Mouse (Mus musculus): ENCODE measurements around the gene Gcsam. TPM values are rescaled to one million over a fixed set of nuclear protein-coding genes. Genes with fewer than 3 reads are reported as not detected.

Gene Gcsam
- total and polyA plus RNA-seq, 2 experiments from 2014 or later, result not detected

DNA sequence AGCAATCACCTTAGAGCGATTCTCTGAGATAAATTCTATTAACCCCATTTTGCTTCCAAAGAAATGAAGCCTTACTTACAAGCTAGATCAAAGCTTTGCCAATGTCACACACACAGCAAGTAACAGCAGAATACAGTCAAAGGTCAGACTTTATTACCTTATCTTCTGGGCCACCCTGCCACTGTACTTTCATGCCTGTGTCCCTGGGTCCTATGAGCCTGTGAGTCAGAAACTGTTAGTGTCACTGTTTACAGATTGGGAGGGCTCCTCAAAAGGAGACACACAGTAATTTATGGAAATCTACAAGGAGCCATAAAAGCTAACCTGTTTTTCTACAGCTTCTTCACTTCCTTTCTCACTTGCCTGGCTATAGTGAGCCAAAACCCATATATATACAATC lies 48.1 kb downstream of the Gcsam start:
- ATAC-seq (no peak), DNase-seq (no peak)
- H3K9ac ChIP-seq, result no peak overlapping the region
- no peak overlapping the region for H3K4me3 ChIP-seq (ENCODE audit: low read depth, low read length)
- H3K9me3 ChIP-seq (ENCODE audit: low read length), result no peaks in the 10 kb centered on the region
- TF ChIP-seq CTCF (IDR thresholded peaks at IDR 0.05; ENCODE audit: low read depth), result no peak
- no peak overlapping the region for H3K4me2 ChIP-seq (ENCODE audit: low read depth)
- 89% methylated on average over 1 of the region's 1 CpGs for WGBS
- H3K4me1 ChIP-seq (ENCODE audit: insufficient read depth), result no peaks in the 10 kb centered on the region
- H3K27me3 ChIP-seq (ENCODE audit: insufficient read depth, low read length), result peaks cover 5% of the 10 kb centered on the region
- no peak overlapping the region for H3K27ac ChIP-seq (ENCODE audit: low read depth, low read length)
- H3K36me3 ChIP-seq (ENCODE audit: insufficient read depth), result no peaks in the 10 kb centered on the region

DNA sequence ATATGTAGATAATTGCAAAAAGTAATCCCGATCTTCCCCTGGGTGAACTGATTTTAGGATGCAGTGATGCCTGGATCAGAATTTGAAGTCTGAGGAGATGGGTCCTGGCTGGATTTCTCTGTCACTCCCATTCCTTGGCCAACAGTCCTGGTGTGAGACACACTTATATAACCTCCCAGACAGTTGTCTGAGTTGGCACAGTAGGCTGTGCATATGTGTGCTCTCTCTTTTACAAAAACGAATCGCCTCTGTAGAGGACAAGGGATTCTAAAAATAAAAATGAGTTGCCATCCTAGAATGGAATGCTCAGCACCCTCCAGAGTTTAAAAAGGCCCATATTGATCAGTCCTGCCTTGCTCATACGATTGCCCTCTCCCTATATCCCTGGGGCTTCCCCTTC lies 49.4 kb downstream of the Gcsam start:
- peak; percentile 79 for ATAC-seq
- Histone ChIP-seq H3K27ac (ENCODE audit: low read depth, low read length) (no peak overlapping the region), H3K9me3 (ENCODE audit: low read length) (no peaks in the 10 kb centered on the region), H3K4me3 (ENCODE audit: low read depth, low read length) (no peak overlapping the region), H3K27me3 (ENCODE audit: insufficient read depth, low read length) (no peaks in the 10 kb centered on the region; the same call in 1 of the 2 replicates), H3K36me3 (ENCODE audit: insufficient read depth) (no peaks in the 10 kb centered on the region), H3K4me1 (ENCODE audit: insufficient read depth) (no peaks in the 10 kb centered on the region), H3K4me2 (ENCODE audit: low read depth) (no peak overlapping the region), H3K9ac (no peak overlapping the region)
- TF ChIP-seq CTCF (IDR thresholded peaks at IDR 0.05; ENCODE audit: low read depth), result no peak
- WGBS, result 71% methylated on average over 4 of the region's 4 CpGs
- peak; percentile 32 for DNase-seq

DNA sequence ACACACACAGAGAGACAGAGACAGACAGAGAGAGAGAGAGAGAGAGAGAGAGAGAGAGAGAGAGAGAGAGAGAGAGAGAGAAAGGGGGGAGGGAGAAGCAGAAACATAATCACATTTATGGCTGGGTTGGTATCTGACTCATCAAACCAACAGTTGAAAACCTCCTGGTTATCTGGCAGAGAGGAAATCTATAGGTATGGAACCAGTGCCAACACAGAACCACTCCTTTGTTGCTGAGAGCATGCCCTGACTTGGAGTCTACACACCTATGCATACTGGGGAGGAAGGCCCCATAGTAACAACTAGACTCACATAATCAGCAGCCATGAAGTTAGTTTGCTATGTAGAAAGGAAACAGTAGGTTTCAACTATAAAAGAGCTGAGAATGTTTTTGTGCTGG lies 52.2 kb downstream of the Gcsam start:
- Histone ChIP-seq H3K4me3 (ENCODE audit: low read depth, low read length) (no peak overlapping the region), H3K9me3 (ENCODE audit: low read length) (no peaks in the 10 kb centered on the region), H3K27me3 (ENCODE audit: insufficient read depth, low read length) (no peaks in the 10 kb centered on the region), H3K27ac (ENCODE audit: low read depth, low read length) (no peak overlapping the region), H3K4me1 (ENCODE audit: insufficient read depth) (no peaks in the 10 kb centered on the region), H3K9ac (no peak overlapping the region), H3K36me3 (ENCODE audit: insufficient read depth) (no peaks in the 10 kb centered on the region), H3K4me2 (ENCODE audit: low read depth) (no peak overlapping the region)
- ATAC-seq, result no peak
- TF ChIP-seq CTCF (IDR thresholded peaks at IDR 0.05; ENCODE audit: low read depth), result no peak
- DNase-seq, result no peak

DNA sequence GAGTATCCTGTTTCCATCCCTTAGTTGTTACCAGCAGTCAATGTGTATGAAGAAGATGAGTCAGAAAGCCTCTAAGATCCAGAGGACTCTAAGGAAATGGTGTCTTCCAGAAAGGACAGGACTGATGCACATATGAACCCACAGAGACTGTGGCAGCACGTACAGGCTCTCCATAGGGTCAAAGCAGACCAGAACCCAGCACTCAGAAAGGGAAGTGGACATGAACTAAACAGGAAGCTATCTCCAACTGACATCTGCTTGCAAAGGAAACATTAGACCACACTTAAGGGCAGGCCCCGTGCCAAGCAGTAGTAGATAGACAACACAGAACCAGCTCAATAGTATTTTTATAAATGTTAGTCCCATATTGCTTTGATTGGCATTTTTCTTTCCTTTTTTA lies 56.0 kb downstream of the Gcsam start:
- no peaks in the 10 kb centered on the region for H3K27me3 ChIP-seq (ENCODE audit: insufficient read depth, low read length)
- ATAC-seq (no peak), DNase-seq (no peak)
- no peak for TF ChIP-seq CTCF (IDR thresholded peaks at IDR 0.05; ENCODE audit: low read depth)
- H3K4me2 ChIP-seq (ENCODE audit: low read depth), result no peak overlapping the region
- no peaks in the 10 kb centered on the region for H3K9me3 ChIP-seq (ENCODE audit: low read length)
- H3K27ac ChIP-seq (ENCODE audit: low read depth, low read length), result no peak overlapping the region
- 83% methylated on average over 2 of the region's 2 CpGs for WGBS
- no peak overlapping the region for H3K4me3 ChIP-seq (ENCODE audit: low read depth, low read length)
- no peaks in the 10 kb centered on the region for H3K4me1 ChIP-seq (ENCODE audit: insufficient read depth)
- H3K36me3 ChIP-seq (ENCODE audit: insufficient read depth), result no peaks in the 10 kb centered on the region
- H3K9ac ChIP-seq, result no peak overlapping the region

DNA sequence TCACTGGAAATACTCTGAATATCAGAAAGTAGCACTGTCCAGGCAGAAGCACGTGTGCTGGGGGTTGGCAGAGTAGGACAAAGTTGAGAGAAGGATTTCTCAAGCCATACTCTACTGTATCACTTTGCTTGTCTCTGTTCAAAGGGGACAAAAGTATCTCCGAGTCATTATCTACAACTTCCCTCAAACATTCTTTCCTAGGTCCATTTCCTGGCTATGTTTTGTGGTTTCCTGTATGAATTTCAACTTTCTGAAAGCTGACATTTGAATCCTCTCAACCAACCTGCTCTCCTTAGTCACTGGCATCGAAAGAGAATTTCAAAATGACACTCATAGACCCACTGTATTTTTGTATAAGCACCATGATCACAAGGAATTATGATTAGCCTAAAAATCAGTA lies 58.0 kb downstream of the Gcsam start:
- no peaks in the 10 kb centered on the region for H3K36me3 ChIP-seq (ENCODE audit: insufficient read depth)
- DNase-seq (no peak), ATAC-seq (no peak)
- H3K4me2 ChIP-seq (ENCODE audit: low read depth), result no peak overlapping the region
- WGBS, result 76% methylated on average over 3 of the region's 3 CpGs
- no peak for TF ChIP-seq CTCF (IDR thresholded peaks at IDR 0.05; ENCODE audit: low read depth)
- no peak overlapping the region for H3K4me3 ChIP-seq (ENCODE audit: low read depth, low read length)
- H3K9ac ChIP-seq, result no peak overlapping the region
- no peaks in the 10 kb centered on the region for H3K27me3 ChIP-seq (ENCODE audit: insufficient read depth, low read length)
- H3K27ac ChIP-seq (ENCODE audit: low read depth, low read length), result no peak overlapping the region
- H3K4me1 ChIP-seq (ENCODE audit: insufficient read depth), result no peaks in the 10 kb centered on the region
- H3K9me3 ChIP-seq (ENCODE audit: low read length), result no peaks in the 10 kb centered on the region

DNA sequence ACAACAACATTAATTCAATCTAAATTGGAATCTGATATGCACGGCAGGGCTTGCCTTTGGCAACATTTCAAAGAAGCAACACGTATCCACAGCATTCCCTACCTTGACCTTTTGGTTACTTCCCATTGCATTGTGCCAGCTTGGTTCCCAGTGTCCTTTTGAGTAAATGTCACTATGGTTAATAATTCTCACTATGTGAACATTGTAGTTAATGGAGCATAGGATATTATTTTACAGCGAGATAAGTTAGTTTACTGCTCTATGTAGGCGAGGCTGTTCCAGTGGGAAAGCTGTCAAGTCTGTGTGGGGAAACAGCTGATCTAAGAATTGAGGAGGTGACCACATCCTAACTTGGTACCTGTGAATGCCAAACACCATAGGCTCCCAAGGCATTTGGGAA lies 59.8 kb downstream of the Gcsam start:
- ATAC-seq (no peak), DNase-seq (no peak)
- Histone ChIP-seq H3K36me3 (ENCODE audit: insufficient read depth) (no peaks in the 10 kb centered on the region), H3K9ac (no peak overlapping the region), H3K9me3 (ENCODE audit: low read length) (no peaks in the 10 kb centered on the region), H3K4me1 (ENCODE audit: insufficient read depth) (no peaks in the 10 kb centered on the region), H3K27ac (ENCODE audit: low read depth, low read length) (no peak overlapping the region), H3K4me2 (ENCODE audit: low read depth) (no peak overlapping the region), H3K27me3 (ENCODE audit: insufficient read depth, low read length) (no peaks in the 10 kb centered on the region), H3K4me3 (ENCODE audit: low read depth, low read length) (no peak overlapping the region)
- TF ChIP-seq CTCF (IDR thresholded peaks at IDR 0.05; ENCODE audit: low read depth), result no peak
- 50% methylated on average over 4 of the region's 4 CpGs for WGBS

Other genes starting within 250 kb of the Gcsam start
- 312 and 318 TPM in 2 replicates for gene Cd200, start 201.3 kb upstream of the Gcsam start, total RNA-seq (2014; rRNA removed)
- gene Cd200, start 201.3 kb upstream of the Gcsam start, polyA plus RNA-seq (2015; fragmentation: Nextera tagmentation; extraction: Ambion mirVana), result 433 and 445 TPM in 2 replicates
- not detected in 2 replicates for gene Gm609, start 117.4 kb upstream of the Gcsam start, total RNA-seq (2014; rRNA removed)
- not detected in 2 replicates for gene Gm609, start 117.4 kb upstream of the Gcsam start, polyA plus RNA-seq (2015; fragmentation: Nextera tagmentation; extraction: Ambion mirVana)
- not detected in 2 replicates for gene Gm17783, start 78.3 kb upstream of the Gcsam start, total RNA-seq (2014; rRNA removed)
- gene Gm17783, start 78.3 kb upstream of the Gcsam start, polyA plus RNA-seq (2015; fragmentation: Nextera tagmentation; extraction: Ambion mirVana), result not detected in 2 replicates
- gene Slc9c1, start 75.1 kb upstream of the Gcsam start, total RNA-seq (2014; rRNA removed), result not detected in 2 replicates
- not detected in 2 replicates for gene Slc9c1, start 75.1 kb upstream of the Gcsam start, polyA plus RNA-seq (2015; fragmentation: Nextera tagmentation; extraction: Ambion mirVana)
- gene BC016579, start 43.7 kb downstream of the Gcsam start, total RNA-seq (2014; rRNA removed), result 0.23 TPM in 1 of 2 replicates, not detected in the other
- gene BC016579, start 43.7 kb downstream of the Gcsam start, polyA plus RNA-seq (2015; fragmentation: Nextera tagmentation; extraction: Ambion mirVana), result not detected in 2 replicates
- 0.85 and 1.3 TPM in 2 replicates for gene Tmprss7, start 83.3 kb downstream of the Gcsam start, total RNA-seq (2014; rRNA removed)
- 0.43 and 0.69 TPM in 2 replicates for gene Tmprss7, start 83.3 kb downstream of the Gcsam start, polyA plus RNA-seq (2015; fragmentation: Nextera tagmentation; extraction: Ambion mirVana)
- 225 and 289 TPM in 2 replicates for gene Tagln3, start 114.2 kb downstream of the Gcsam start, total RNA-seq (2014; rRNA removed)
- gene Tagln3, start 114.2 kb downstream of the Gcsam start, polyA plus RNA-seq (2015; fragmentation: Nextera tagmentation; extraction: Ambion mirVana), result 328 and 399 TPM in 2 replicates
- 22.9 and 27.4 TPM in 2 replicates for gene Abhd10, start 132.6 kb downstream of the Gcsam start, total RNA-seq (2014; rRNA removed)
- 24.7 and 33.4 TPM in 2 replicates for gene Abhd10, start 132.6 kb downstream of the Gcsam start, polyA plus RNA-seq (2015; fragmentation: Nextera tagmentation; extraction: Ambion mirVana)